Mouse (Mus musculus) gastrocnemius, adult 2 months (tissue): ENCODE measurements around the gene Prss27. TPM values are rescaled to one million over a fixed set of nuclear protein-coding genes. Genes with fewer than 3 reads are reported as not detected.
A peak's percentile ranks its signal among the peaks of the same experiment; 100 is the strongest.

Experiments used
- DNase-seq: peaks from one replicate; pipeline ENCODE4 v3.0.0; 2022
- H3K27ac ChIP-seq: fragments of 200-600 bp; 2 replicates; pipeline ENCODE4 v1.8.1; 2022; ENCODE audit warnings: mild to moderate bottlenecking
- H3K4me3 ChIP-seq: fragments of 200-600 bp; 2 replicates; pipeline ENCODE4 v1.8.1; 2022; ENCODE audit warnings: mild to moderate bottlenecking, moderate library complexity
- CTCF ChIP-seq: fragments of 200-600 bp; IDR thresholded peaks from 2 replicates; pipeline ENCODE4 v1.8.1; 2022; ENCODE audit warnings: antibody characterized with exemption, mild to moderate bottlenecking, moderate library complexity
- intact Hi-C: fragments of 180-260 bp; cut with DNase I; formaldehyde crosslinking; loops from one replicate; pipeline ENCODE4 v1.15.1; 2025
- long read RNA-seq, 2 experiments: library from polyadenylated mRNA; stranded (forward); transcript quantifications; one replicate each; pipeline ENCODE4 v2.0.0; 2021
- total RNA-seq, 2 experiments: library from RNA; stranded (reverse); gene quantifications; 2 replicates each; pipeline ENCODE4 v1.2.3; 2021

The Prss27 gene
- total RNA-seq: not detected
- long read RNA-seq, experiment 1: 0 reads
- long read RNA-seq, experiment 2: 0 reads

GRCm38 (mm10) chr17:24037844-24038243 lies at the start of gene Prss27:
Gene Prss27, plus strand, starts transcription at chr17:24038144.
- Histone ChIP-seq H3K4me3 (no peak within 1 kb of the TSS), H3K27ac (no peak within 1 kb of the TSS)
- no peak for TF ChIP-seq CTCF
- intact Hi-C loops: no loop called here
- no peak for DNase-seq

GRCm38 (mm10) chr17:23989802-23990201 lies 48.1 kb upstream of the Prss27 start:
- no peak for DNase-seq
- intact Hi-C loops: no loop called here
- no peak overlapping the region for H3K27ac ChIP-seq
- H3K4me3 ChIP-seq: no peak overlapping the region
- TF ChIP-seq CTCF: no peak

GRCm38 (mm10) chr17:23992789-23993553 lies 45.0 kb upstream of the Prss27 start:
- no peak for TF ChIP-seq CTCF
- intact Hi-C loops: no loop called here
- Histone ChIP-seq H3K4me3 (peak overlapping the region; percentile 32; the same call in 1 of the 2 replicates), H3K27ac (no peak overlapping the region)
- peak; percentile 12 for DNase-seq

GRCm38 (mm10) chr17:23993559-23994428 lies 44.1 kb upstream of the Prss27 start:
- intact Hi-C loops: no loop called here
- DNase-seq: peak; percentile 90
- peak overlapping the region; percentile 32; the same call in 1 of the 2 replicates for H3K4me3 ChIP-seq
- no peak overlapping the region for H3K27ac ChIP-seq
- peak; percentile 66 for TF ChIP-seq CTCF

GRCm38 (mm10) chr17:23994667-23995066 lies 43.3 kb upstream of the Prss27 start:
- no peak for TF ChIP-seq CTCF
- H3K27ac ChIP-seq: no peak overlapping the region
- no peak overlapping the region for H3K4me3 ChIP-seq
- DNase-seq: no peak
- intact Hi-C loops: no loop called here

- no peak for DNase-seq
- intact Hi-C loops: no loop called here
- Histone ChIP-seq H3K4me3 (no peak overlapping the region), H3K27ac (no peak overlapping the region)
- no peak for TF ChIP-seq CTCF
Measured at GRCm38 (mm10) chr17:23995421-23995820, 42.5 kb upstream of the Prss27 start.

GRCm38 (mm10) chr17:23997901-23998300 lies 40.0 kb upstream of the Prss27 start, which contains the start of gene Prss22:
Gene Prss22, minus strand, starts transcription at chr17:23998100.
- TF ChIP-seq CTCF: no peak
- H3K4me3 ChIP-seq: no peak within 1 kb of the TSS
- intact Hi-C loops: no loop called here

GRCm38 (mm10) chr17:23998383-23998782 lies 39.6 kb upstream of the Prss27 start:
- no peak overlapping the region for H3K4me3 ChIP-seq
- peak; percentile 14 for DNase-seq
- intact Hi-C loops: no loop called here
- no peak for TF ChIP-seq CTCF
- no peak overlapping the region for H3K27ac ChIP-seq

More at GRCm38 (mm10) chr17:23997901-23998300, 40.0 kb upstream of the Prss27 start, which contains the start of gene Prss22:
- H3K27ac ChIP-seq: no peak within 1 kb of the TSS
- DNase-seq: peak; percentile 5

GRCm38 (mm10) chr17:24000404-24000803 lies 37.5 kb upstream of the Prss27 start:
- no peak overlapping the region for H3K4me3 ChIP-seq
- TF ChIP-seq CTCF: no peak
- DNase-seq: peak; percentile 56
- H3K27ac ChIP-seq: no peak overlapping the region
- intact Hi-C loops: no loop called here

- DNase-seq: no peak
- intact Hi-C loops: no loop called here
- Histone ChIP-seq H3K4me3 (no peak overlapping the region), H3K27ac (no peak overlapping the region)
- TF ChIP-seq CTCF: no peak
Measured at GRCm38 (mm10) chr17:24004071-24004665, 33.8 kb upstream of the Prss27 start.

GRCm38 (mm10) chr17:24005049-24005448 lies 32.9 kb upstream of the Prss27 start:
- DNase-seq: no peak
- intact Hi-C loops: no loop called here
- TF ChIP-seq CTCF: no peak
- Histone ChIP-seq H3K27ac (no peak overlapping the region), H3K4me3 (no peak overlapping the region)

GRCm38 (mm10) chr17:24006930-24007329 lies 31.0 kb upstream of the Prss27 start:
- no peak for TF ChIP-seq CTCF
- Histone ChIP-seq H3K27ac (no peak overlapping the region), H3K4me3 (no peak overlapping the region)
- DNase-seq: no peak
- intact Hi-C loops: no loop called here
